Mouse (Mus musculus) lung, embryonic 14.5 days (tissue): ENCODE measurements around the gene Sstr4. TPM values are rescaled to one million over a fixed set of nuclear protein-coding genes. Genes with fewer than 3 reads are reported as not detected.

ENCODE experiments used
- ATAC-seq: fragments of 200-750 bp; cut with Nextera tagmentation; 2 replicates; pipeline ENCODE4 v1.8.0; 2017; ENCODE audit warnings: mild to moderate bottlenecking, moderate TSS enrichment, moderate library complexity; ENCODE audit not compliant: insufficient read depth
- DNase-seq: peaks from one replicate; pipeline ENCODE4 v3.0.0-alpha.2; 2015
- H3K27ac ChIP-seq: fragments of 300-500 bp; sonication (generic); 2 replicates; pipeline ENCODE4 v1.5.1; 2014; ENCODE audit warnings: low read depth, mild to moderate bottlenecking, moderate library complexity
- H3K27me3 ChIP-seq: fragments of 300-500 bp; sonication (generic); 2 replicates; pipeline ENCODE4 v1.6.1; 2014; ENCODE audit warnings: low read length, control low read depth; ENCODE audit not compliant: insufficient read depth
- H3K36me3 ChIP-seq: fragments of 300-500 bp; sonication (generic); 2 replicates; pipeline ENCODE4 v1.6.1; 2014; ENCODE audit warnings: control low read depth; ENCODE audit not compliant: insufficient read depth
- H3K4me1 ChIP-seq: fragments of 300-500 bp; sonication (generic); 2 replicates; pipeline ENCODE4 v1.6.1; 2014; ENCODE audit warnings: antibody characterized with exemption, control low read depth; ENCODE audit not compliant: insufficient read depth
- H3K4me2 ChIP-seq: fragments of 300-500 bp; sonication (generic); 2 replicates; pipeline ENCODE4 v1.6.1; 2014; ENCODE audit warnings: mild to moderate bottlenecking
- H3K4me3 ChIP-seq: fragments of 300-500 bp; sonication (generic); 2 replicates; pipeline ENCODE4 v1.5.1; 2014; ENCODE audit warnings: low read depth, low read length
- H3K9ac ChIP-seq: fragments of 300-500 bp; sonication (generic); 2 replicates; pipeline ENCODE4 v1.6.1; 2014
- H3K9me3 ChIP-seq: fragments of 300-500 bp; sonication (generic); 2 replicates; pipeline ENCODE4 v1.6.1; 2016; ENCODE audit warnings: low read depth, low read length, control low read depth
- CTCF ChIP-seq: IDR thresholded peaks from 2 replicates; pipeline ENCODE4 v1.5.1; 2016; ENCODE audit warnings: antibody characterized with exemption, low read depth
- WGBS: fragments of 180-500 bp; shearing (Covaris S2); extraction: QIAGEN DNeasy Blood & Tissue Kit; methylation state at CpG from one replicate; pipeline ENCODE4 v1.1.7; 2014; 5-methylcytosine and 5-hydroxymethylcytosine counted together
- polyA plus RNA-seq: library from polyadenylated mRNA; unstranded; fragments of >200 nt; fragmentation: Nextera tagmentation; extraction: Ambion mirVana; gene quantifications from 2 replicates; pipeline ENCODE4 v1.2.1, GENCODE M21; 2014

Gene Sstr4
- polyA plus RNA-seq, 1 experiment from 2014 or later, result 4.8 TPM

- no peak for TF ChIP-seq CTCF
- H3K4me3 ChIP-seq, result peak overlapping the region; percentile 59; the same call in 1 of the 2 replicates
Observed at GRCm38 (mm10) chr2:148396209-148396608, 1.1 kb downstream of the Sstr4 start.

GRCm38 (mm10) chr2:148397015-148397783 lies 2.1 kb downstream of the Sstr4 start:
- 25% methylated on average over 11 of the region's 11 CpGs for WGBS
- no peak for TF ChIP-seq CTCF
- Histone ChIP-seq H3K4me1 (peaks cover 28% of the 10 kb centered on the region), H3K27ac (peak overlapping the region; percentile 64), H3K9me3 (no peaks in the 10 kb centered on the region), H3K4me3 (peak overlapping the region; percentile 10; the same call in 1 of the 2 replicates), H3K9ac (no peak overlapping the region), H3K27me3 (0 out of 2 replicates have a peak, but pooled peaks cover 4% of the 10 kb centered on the region), H3K36me3 (peaks cover 3% of the 10 kb centered on the region; the same call in 1 of the 2 replicates), H3K4me2 (peak overlapping the region; percentile 100)
- peak; percentile 45 for ATAC-seq
- DNase-seq, result peak; percentile 71

More at GRCm38 (mm10) chr2:148396209-148396608, 1.1 kb downstream of the Sstr4 start:
- DNase-seq, result no peak
- Histone ChIP-seq H3K4me2 (peak overlapping the region; percentile 100), H3K36me3 (no peaks in the 10 kb centered on the region), H3K27ac (no peak overlapping the region), H3K9ac (no peak overlapping the region), H3K4me1 (peaks cover 28% of the 10 kb centered on the region), H3K27me3 (0 out of 2 replicates have a peak, but pooled peaks cover 4% of the 10 kb centered on the region), H3K9me3 (no peaks in the 10 kb centered on the region)
- 0 out of 2 replicates have a peak, but pooled peaks have one; percentile 2 for ATAC-seq
- 67% methylated on average over 10 of the region's 10 CpGs for WGBS

GRCm38 (mm10) chr2:148397784-148398100 lies 2.6 kb downstream of the Sstr4 start:
- WGBS, result 50% methylated on average over 1 of the region's 1 CpGs
- no peak for TF ChIP-seq CTCF
- Histone ChIP-seq H3K27me3 (0 out of 2 replicates have a peak, but pooled peaks cover 4% of the 10 kb centered on the region), H3K4me2 (peak overlapping the region; percentile 100), H3K9me3 (no peaks in the 10 kb centered on the region), H3K9ac (no peak overlapping the region), H3K4me1 (peaks cover 28% of the 10 kb centered on the region), H3K36me3 (peaks cover 4% of the 10 kb centered on the region; the same call in 1 of the 2 replicates), H3K27ac (peak overlapping the region; percentile 64), H3K4me3 (no peak overlapping the region)
- ATAC-seq (peak; percentile 53), DNase-seq (peak; percentile 83)

- H3K4me2 ChIP-seq, result no peak overlapping the region
- no peak overlapping the region for H3K27ac ChIP-seq
- peaks cover 14% of the 10 kb centered on the region for H3K36me3 ChIP-seq
- WGBS, result 80% methylated on average over 5 of the region's 5 CpGs
- peaks cover 30% of the 10 kb centered on the region for H3K4me1 ChIP-seq
- H3K9me3 ChIP-seq, result no peaks in the 10 kb centered on the region
- ATAC-seq (no peak), DNase-seq (no peak)
- 0 out of 2 replicates have a peak, but pooled peaks cover 4% of the 10 kb centered on the region for H3K27me3 ChIP-seq
- no peak overlapping the region for H3K9ac ChIP-seq
- no peak for TF ChIP-seq CTCF
- no peak overlapping the region for H3K4me3 ChIP-seq
Observed at GRCm38 (mm10) chr2:148398901-148399685, 3.9 kb downstream of the Sstr4 start.

GRCm38 (mm10) chr2:148402227-148402626 lies 7.1 kb downstream of the Sstr4 start:
- Histone ChIP-seq H3K4me2 (peak overlapping the region; percentile 95; the same call in 1 of the 2 replicates), H3K27ac (no peak overlapping the region), H3K9me3 (no peaks in the 10 kb centered on the region), H3K9ac (no peak overlapping the region), H3K4me1 (peaks cover 18% of the 10 kb centered on the region), H3K27me3 (no peaks in the 10 kb centered on the region), H3K4me3 (no peak overlapping the region), H3K36me3 (peaks cover 21% of the 10 kb centered on the region)
- ATAC-seq, result no peak
- no peak for TF ChIP-seq CTCF
- DNase-seq, result no peak
- 33% methylated on average over 1 of the region's 1 CpGs for WGBS

GRCm38 (mm10) chr2:148404906-148405305 lies 9.8 kb downstream of the Sstr4 start:
- Histone ChIP-seq H3K4me3 (peak overlapping the region; percentile 66), H3K36me3 (peaks cover 21% of the 10 kb centered on the region), H3K4me1 (peaks cover 5% of the 10 kb centered on the region), H3K9ac (peak overlapping the region; percentile 41), H3K27ac (no peak overlapping the region), H3K27me3 (no peaks in the 10 kb centered on the region), H3K4me2 (peak overlapping the region; percentile 95), H3K9me3 (no peaks in the 10 kb centered on the region)
- WGBS, result 30% methylated on average over 5 of the region's 5 CpGs
- DNase-seq, result no peak
- no peak for ATAC-seq
- no peak for TF ChIP-seq CTCF
